Mouse (Mus musculus): ENCODE results near the gene Cbx4.

Cbx4 gene

DNA sequence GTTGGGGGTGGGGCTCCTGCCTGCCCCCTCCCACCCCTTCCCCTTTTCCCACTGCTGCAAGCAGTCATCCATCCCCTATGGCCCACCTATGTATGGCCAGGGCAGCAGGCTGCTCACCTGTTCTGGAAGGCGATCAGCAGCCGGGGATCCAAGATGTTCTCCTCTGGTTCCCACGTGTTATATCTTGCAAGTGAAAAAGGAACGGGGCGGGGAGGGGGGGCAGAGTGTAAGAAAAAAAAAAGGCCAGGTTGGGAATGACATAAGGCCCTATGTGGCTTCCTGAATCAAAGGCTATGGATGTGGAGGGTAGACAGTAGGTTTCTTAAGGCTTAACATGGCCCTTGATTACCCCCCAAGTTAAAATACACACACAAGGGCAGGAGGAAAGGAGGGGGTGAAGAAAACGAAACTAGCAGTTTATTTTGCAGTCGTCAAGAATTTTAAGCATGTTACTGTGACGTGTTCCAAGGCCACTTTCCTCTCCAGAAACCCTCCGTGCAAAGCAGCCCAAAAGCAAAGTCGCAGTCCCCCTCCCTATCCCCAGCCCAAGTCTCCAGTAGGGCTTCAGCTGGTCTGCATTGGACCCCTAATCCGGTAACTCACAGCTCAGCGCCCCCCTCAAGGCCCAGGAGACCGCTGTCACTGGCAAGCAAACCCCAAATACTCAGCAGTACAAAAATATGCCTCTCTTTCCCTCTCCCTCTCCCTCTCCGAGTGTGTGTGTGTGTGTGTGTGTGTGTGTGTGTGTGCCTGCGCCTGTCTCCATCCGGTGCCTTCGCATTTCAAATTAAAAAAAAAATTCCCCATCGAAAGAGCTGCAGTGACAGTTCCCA is 1.4 kb downstream of the Cbx4 start:
- DNase-seq (ENCODE audit: low spot score): no peak

DNA sequence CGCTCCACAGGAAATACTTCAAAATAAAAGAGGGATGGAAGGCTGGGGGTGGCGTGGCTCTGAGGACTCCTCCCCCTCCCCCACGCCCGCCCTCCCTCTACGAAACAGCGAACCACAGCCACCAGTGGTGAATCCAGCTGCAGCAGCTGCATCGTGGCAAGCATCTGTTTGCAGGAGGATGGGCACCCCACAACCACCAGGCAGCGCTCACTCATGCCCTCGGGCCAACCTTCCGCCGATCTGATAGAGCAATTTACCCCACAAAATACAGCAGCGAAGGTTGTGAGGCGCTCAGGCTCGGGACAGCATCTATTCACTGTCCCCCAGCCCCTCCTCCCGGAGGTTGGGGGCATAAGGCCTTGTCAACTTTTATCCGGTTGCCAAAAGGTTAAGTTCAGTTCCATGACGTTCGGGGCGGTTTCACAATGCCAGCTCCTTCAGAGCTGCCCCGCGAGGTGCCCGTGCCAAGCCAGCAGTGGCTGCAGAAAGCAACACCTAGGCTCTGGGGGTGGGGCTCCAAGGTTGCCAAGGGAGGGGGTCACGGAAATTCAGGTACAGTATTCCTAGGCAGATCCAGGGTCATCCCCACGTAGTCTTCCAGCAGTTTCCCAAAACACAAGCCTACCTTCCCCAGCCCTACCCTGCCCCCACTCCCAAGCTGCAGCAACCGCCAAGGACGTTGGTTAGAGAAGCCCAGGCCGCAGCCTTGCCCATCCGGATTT is 2.1 kb downstream of the Cbx4 start:
- DNase-seq (ENCODE audit: low spot score): no peak

DNA sequence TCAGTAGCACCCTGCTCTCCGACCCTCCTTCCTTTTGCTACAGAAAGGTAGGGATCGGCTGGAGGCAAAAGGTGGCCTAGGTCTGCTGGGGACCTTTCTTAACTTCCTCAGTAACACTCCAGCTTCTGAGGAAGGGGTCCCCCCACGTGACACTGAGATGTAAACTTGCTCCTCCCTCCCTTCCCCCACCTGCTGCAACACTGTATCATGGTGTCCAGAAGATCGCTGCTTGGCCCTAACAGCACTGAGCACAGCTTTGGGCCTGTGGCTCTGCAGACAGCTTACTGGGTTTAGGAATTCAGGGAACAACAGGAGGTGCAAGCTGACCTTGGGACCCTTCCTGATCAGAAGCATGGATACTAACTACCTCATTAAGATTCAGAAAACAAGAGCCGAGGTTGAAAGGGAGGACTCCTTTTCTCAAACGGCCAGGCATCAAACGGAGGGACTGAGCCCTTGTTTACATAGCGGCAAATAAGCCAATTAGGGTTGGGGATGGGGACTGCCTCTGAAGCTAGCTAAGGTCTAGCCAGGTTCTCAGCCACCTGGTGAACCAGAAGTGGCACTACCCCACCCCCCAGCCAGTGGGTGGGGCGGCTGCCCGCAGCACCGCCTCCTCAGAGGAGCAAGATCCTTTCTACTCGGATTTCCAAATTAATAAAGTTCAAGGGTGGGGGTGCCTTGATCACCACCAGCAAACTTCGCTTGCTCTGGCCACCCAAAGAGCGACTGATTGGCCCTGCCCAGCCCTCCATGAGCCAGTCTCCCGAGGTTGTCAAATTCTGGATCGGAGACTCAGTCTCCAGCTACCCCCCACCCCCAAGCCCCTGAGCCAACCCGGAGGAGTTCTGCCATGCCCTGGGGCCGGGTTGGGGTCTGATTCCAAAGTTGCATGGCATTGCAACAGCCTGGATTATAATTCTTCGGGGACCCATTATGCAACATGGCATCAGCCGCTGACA is 3.1 kb downstream of the Cbx4 start:
- peak; percentile 45 for DNase-seq (ENCODE audit: low spot score)

DNA sequence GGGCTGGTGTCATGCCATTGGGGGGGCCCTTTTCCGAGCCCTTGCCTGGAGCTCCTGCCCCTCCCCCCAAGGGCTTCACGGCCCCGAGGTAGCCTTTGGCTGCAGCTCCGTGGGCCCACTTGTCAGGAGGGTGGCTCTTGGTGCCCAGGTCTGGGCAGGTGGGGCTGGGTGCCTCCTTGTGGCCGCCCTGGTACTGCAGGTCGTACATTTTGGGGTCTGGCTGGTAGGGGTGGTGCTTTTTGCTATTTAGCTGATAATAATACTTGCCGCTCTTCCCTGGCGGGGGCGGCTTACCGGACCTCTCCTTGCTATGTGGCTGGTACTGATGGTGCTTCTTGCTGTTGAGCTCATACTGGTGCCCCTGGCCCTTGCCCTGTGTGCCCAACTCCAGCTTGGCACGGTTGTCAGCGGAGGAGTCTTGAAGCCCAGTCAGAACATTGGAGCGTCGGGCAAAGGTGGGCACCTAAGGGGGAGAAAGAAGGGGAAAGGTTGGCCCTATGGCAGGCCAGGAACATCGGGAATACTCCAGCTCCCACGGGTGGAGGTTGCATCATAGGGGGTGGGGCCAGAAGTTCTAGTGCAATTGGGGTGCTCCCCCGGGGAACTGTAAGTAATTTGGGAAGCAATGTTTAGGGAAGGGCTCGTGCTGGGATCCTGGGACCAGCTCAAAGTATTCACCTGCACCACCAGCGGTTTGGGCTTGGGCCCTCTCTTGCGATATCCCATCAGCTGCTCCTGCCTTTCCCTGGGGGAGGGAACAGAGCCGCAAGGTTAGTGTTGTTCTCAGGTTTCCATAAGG is 4.0 kb downstream of the Cbx4 start:
- peak; percentile 59 for DNase-seq (ENCODE audit: low spot score)

DNA sequence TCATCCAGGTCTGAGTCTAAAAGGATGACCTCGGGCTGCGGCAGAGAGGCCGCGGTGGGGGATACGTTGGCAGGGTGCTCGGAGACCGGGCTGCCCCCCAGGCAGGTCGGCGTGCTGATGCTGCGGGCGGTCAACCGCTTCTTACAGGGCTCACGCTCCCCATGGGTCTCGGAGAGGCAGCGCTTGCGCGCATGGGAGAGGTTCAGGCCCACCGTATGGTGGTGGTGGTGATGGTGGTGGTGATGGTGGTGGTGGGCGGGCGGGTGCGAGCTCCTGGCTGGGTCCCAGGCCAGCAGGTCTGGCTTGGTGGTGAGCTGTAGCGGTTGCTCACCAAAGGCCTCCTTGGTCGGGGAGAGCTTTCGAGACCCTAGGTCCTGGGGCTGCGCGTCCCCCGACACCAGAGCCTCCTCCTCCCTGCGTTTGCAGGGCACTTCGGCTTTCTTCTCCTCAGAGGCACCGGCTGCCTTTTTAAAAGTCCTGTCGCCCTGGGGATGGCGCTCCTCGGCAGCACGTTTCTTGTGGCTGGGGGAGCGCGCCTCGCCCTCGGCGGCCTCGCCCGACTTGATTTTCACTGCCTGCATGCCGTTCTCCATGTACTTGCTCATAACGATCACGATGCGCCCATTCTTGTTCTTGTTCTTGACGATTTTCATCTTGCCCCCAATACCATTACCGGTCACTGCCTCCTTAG is 4.7 kb downstream of the Cbx4 start:
- DNase-seq (ENCODE audit: low spot score): no peak

DNA sequence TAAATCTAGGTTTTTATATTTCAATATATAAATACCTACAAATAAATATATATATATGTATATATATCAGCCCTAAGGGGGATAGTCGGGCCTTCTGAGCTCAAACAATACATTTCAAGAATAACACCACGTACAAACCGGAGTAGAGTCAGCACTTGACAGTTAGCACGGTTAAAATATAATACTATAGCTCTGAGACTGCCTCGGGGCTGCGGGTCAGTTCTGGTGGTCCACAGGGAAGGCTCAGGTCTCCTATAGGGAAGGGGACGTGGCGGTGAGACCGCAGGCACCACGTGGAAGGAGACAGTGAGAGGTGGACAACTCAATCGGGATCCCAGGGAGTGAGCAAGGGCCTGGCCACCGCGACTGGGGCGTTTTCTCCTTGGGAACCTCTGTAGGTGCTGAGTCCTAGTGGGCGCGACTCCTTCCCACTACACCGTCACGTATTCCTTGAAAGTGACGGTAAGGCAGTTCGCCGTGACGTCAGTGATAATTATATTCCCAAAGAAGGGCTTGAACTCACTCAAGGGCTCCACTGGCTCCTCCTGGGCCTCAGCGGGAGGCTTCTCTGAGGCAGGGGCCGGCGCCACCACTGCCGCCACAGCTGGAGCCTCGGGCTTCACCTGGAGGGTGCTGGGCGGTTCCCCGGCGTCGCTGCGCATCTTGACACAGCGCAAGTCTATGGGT is 5.4 kb downstream of the Cbx4 start:
- DNase-seq (ENCODE audit: low spot score): no peak

DNA sequence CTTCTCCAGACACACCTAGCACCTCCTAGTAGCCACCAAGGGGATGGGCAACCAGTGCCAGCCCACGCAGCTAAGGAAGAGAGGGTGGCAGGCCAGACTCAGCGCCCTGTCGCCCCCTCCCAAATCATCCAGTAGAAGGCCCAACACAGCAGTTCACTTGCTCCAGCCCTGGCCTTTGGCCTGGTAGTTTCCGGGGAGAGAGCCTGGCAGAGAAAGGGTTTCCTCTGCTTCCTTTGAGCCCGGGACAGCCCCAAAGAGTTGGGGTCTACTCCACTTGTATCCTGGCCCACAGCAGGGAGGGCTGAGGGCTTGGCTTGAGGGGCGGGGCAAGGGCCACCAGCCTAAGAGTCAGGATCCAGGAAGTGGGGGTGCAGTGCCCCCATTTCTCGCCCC is 6.6 kb downstream of the Cbx4 start:
- DNase-seq (ENCODE audit: low spot score): no peak

DNA sequence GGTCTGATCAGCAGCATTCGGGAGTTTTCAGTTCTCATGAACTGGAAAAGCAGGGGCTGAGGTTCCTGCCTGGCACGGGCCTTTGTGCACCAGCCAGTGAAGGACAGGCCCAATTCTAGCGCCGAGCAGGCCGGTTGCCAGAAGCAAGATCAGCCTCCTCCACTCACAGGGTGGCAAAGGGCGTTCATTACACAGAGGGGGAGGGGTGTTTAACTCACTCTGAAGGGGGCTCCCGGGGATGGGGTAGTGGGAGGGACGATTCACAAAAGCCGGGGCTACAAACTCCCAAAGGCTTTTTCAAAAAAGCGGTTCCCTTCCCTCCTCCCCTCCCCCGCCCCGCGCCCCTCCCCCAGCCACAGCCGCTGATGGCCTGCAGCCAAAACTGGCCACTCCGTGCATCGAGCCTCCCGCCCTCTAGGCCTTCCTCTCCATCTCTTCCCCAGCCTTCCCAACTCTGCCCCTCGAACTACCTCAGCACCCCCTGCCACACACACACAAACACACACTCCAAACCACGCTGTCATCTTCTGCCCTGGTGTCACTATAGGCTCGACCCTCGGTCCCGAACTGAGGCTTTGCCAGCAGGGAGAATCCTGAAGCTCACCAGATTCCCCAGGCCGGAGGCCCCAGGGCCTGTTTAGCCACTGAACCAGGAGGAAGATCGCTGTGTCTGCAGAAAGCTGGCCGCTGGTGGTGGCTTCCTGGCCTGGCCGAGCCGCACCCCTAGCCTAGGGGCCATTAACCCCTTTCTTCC is 7.2 kb downstream of the Cbx4 start:
- DNase-seq (ENCODE audit: low spot score): peak; percentile 51

DNA sequence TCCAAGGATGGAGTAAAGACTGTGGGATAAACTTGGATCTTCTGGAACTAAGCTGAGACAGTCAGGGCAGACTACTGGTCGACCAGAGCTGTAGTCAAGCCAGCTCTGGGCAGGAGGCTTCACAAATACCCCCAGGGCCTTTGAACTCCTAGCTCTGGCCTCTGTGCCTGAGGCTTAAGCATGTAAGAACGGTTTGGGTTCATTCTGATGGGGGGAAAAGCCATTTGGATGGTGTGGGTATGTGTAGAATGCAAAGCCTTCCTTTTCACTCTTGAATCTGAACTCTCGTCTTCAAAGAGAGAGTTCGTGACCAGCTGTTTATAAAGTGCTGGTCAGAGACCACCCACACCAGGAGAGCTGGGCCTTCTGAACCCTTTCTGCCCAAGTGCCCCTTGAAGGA is 8.3 kb downstream of the Cbx4 start:
- DNase-seq (ENCODE audit: low spot score): no peak

DNA sequence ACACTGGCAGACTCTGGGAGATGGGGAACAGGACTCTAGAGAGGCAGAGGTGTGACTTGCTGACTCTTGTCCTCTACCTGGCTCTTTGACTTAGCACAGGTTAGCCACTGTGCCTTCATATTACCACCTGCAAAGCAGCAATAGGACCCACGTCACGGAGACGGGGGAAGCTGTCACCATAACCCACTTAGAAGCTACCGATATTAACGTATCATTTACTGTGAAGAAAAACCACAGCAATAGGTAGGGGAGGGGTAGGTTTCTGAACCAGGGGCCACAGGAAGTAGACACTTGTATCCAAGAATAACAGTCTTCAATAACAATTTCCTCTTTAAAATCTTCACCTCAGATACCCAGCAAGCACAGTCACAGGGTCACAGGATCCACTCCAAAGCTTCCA is 10.2 kb downstream of the Cbx4 start:
- DNase-seq (ENCODE audit: low spot score): no peak

DNA sequence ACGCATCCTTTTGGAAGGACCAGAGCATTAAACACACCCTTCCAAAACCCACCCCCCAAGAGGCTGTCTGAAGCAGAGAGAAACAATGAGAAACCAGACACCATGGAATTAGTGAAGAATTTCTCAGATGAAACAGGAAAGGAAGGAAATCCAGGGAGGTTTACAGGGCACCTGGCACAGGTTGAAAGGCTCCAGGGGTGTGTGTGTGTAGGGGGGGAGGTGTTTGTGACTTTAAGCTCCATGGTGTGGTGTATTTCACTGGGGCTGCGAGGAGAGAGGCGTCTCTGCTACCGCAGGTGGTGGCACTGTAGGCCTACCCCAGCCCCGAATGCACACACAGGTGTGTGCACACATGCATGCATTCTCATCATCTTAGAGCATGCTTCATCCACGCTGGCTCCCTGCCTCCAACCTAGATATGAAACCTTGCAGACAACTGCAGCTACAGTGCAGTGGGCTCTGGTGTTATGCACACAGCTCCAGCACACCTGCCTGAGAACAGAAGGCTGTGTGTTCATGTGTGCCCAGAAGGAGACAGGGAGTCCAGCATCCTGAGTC is 12.1 kb downstream of the Cbx4 start:
- DNase-seq (ENCODE audit: low spot score): no peak

DNA sequence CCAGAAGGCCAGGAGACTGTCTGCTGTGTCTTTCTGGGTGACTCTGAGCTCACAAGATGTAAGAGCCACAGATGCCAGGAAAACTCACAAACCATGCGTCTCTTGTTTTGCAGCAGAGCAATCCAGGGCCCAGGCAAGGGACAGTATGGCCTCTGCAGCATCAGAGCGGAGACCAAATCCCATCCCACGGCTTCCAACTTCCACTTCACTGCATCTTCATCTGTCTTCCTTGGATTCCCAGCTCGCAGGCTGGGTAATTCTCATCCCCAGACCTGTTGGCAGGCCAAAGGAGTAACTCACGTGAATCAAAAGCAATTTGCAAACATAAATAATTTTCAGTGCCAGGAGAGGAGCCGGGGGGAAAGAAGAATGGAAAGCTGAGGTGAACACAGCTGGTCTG is 13.0 kb downstream of the Cbx4 start:
- no peak for DNase-seq (ENCODE audit: low spot score)

DNA sequence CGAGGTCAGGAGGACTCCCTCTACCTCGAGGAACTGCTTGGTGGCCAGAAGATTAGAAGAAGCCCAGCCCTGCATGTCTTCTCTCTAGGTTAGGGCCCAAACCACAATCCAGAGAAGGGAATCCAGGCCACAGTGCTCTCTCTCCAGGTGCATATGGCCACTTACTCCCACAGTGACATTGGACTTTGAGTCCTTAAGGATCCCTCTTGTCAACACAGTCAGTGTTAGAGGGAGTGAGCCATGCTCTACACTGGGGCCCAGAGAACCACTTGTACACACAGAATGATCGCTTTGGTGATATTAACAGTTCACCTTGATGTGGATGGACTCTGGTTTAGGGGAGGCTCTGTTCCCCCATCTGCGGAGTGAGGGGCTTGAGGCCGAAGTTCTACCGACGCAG is 13.8 kb downstream of the Cbx4 start:
- no peak for DNase-seq (ENCODE audit: low spot score)

DNA sequence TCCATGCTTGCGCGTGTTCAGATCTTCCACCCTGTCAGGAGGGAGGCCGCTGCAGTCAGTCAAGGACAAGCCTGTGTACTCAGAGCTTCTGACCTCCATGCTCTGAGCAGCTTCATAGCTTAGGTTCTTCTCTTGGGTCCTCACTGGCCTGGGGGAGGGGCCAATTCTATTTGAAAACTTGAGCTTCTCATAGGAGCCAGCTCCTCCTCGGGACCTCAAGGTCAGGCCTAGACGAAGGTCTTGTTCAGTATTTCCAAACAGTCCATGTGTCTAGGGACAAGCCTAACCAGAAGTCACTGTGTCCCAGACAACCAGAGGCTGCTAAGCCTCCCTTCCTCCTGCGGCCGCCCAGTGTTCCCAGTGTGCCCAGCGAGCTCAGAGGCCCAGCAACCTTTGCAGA is 19.2 kb downstream of the Cbx4 start:
- no peak for DNase-seq (ENCODE audit: low spot score)

DNA sequence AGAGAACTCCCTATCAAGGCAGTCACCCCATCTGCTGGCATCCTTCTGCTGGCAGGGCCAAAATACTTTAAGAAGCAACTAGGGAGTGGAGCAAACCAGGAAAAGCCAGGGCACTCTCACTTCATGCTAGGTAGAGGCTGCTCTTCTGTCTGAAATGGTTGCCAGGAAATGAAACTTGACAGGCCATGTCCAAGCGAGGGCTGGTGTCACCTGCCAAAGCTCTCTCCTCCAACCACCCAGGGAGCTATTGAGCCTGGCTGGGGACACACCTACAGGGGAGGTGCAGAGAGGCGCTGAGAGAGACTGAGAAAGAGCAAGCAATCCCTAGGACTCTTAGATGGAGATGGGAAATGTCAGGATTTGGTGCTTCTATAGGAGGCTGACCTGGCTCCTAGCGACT is 26.8 kb downstream of the Cbx4 start:
- DNase-seq (ENCODE audit: low spot score): no peak

DNA sequence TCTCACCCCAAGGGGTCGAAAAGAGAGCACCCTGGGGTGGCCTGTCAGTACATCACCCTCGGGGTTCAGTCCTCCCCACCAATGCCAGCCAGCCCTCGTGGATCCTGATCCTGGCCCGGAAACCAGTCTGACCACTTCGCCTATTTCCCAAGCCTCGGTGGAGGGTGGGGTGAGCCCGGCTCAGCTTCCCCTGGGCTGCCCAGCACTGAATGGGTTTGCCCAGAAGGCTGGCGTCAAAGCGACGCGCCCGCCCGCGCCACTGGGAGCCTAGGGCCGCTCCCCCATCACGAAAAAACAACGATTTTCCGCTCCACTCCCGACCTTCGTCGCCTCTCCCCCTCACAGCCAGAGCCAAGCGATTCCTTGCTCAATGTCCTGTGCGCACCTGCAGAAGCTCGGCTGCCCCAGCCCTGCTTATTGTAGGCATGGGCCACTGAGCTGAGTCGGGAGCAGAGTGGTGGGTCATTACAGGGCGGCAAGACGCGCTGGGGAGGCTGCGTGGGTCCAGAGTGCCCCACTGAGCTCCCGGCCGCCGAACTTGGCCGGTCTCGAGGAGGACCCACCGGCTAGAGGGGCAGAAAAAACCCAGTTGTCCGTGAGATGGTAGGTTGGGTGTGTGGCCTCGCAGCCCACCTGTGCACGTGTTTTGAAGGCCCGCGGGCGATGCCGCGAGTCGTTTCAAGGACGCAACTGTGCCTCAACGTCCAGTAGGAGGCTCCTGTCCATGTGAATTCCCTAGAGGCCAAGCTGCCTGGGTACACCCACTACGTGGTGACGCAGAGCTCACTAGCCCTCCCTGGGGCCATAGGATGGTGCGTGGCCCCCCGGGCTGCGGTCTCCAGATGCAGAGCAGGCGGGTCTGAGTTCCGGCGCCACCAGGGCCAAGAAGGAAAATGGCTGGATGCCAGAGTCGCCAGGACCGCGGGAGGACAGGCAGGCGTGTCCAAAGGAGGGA is 27.7 kb downstream of the Cbx4 start:
- DNase-seq (ENCODE audit: low spot score): peak; percentile 57

DNA sequence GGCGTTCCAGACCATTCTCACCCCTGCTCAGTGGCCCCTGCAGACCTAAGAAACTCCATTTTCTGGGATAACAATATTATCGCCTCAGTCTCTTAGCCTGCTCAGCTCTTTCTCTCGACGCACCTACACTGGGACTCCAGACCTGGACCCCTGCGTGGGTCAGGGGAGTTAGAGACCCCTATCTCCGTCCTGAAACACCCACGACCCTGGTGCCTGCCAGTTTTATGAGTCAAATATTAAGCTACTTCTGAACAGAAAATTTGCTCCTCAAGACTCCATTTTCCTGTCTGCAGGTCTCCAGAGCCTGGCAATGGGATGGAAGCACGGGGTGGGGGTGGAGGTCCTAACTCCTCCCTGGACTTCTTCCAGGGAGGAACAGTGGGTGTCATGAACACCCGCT is 28.7 kb downstream of the Cbx4 start:
- no peak for DNase-seq (ENCODE audit: low spot score)

Measured in retina, embryonic 14.5 days (tissue).